Mouse (Mus musculus) retina, embryonic 14.5 days (tissue): ENCODE data around the gene Camta1.
"Not testable (repeated sequence)": the region's sequence is repeated elsewhere in the genome, so short reads cannot be mapped to it uniquely, and the experiment has no call there.

Experiments used
- DNase-seq: peaks from one replicate; pipeline ENCODE4 v3.0.0-alpha.2; 2015; ENCODE audit warnings: low spot score

Gene Camta1

DNA sequence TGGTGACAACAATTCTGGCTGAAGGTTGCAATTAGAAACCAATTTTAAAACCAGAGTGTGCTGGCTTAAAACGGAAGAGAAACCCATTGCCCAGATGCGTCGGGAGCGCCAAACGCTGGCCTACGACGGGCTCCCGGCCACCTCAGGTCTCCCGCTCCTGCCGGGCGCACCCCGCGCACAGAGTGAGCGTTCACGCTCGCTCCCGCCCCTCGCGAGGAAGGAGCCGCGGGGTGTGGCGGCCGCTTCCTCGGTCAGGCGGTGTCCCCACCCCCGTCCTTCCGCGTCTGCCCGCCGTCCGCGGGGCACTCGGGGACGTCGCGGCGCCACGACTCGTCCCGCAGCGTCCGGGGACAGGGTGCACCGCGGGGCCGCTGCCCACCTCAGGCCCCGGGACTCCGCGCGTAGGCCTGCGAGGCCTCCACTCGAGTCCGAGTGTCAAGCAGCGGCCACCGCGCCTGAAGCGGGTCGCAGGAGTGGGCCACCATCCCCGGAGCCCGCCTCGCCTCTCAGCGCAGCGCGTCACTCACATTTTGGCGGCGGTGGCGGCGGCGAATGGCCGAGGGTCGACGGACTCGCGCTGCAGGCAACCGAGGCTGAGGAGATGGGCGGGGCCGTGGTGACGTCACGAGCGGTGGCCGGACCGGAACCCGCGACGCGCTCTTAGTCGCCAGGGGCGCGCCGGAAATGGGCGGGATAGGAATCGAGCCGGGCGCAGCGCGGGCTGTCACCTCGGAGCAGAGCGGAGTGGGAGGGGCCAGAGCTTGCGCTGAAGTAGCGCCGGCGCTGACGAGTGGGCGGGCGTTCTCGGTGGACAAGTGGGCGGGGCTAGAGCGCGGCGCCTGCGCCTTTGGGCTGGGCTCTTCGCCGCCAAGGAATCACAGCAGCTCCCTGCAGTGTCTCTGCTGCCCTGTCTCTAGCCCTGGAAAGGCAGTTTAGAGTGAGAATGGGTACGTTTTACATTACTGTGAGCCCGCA, 804.0 kb downstream of the Camta1 start, which contains the start of gene Vamp3:
TSS of gene Vamp3 (minus strand) at position 617 of the 975 bp plus-strand sequence.
- DNase-seq = peak; percentile 100

DNA sequence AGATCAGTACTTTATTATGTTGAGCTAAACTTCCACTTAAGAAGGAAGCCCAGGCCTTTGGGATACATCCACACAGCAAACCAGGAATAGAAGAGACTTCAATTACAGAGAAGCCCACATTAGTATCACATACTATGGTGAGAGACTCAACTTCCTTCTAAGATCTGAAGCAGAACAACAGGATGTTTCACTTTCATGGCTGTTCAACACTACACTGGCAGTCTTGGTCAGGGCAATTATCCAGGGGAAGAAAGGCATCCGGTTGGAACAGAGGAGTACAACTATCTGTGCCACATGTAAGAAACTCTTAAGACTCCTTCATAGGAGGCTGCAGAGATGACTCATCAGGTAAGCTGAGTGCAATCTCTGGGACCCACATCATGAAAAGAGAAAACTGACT, 810.5 kb downstream of the Camta1 start:
- no peak for DNase-seq

DNA sequence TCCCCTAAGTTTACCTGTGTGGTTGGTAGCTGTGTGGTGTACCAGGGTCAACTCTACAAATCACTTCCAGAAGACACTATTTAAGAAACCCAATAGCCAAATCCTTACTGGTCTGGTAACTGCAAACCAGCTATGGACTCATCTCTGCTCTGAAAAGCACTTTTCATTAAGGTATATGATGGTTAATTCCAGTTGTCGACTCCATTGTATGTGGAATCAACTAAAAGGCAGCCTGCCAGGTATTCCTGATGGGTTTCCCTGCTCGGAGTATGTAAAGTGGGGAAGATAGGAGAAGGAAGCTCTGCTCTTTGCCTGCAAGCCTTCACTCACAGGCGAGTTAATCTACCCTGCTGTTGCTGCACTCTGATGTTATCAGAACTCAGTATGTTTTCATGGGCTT, 815.2 kb downstream of the Camta1 start:
- no peak for DNase-seq

DNA sequence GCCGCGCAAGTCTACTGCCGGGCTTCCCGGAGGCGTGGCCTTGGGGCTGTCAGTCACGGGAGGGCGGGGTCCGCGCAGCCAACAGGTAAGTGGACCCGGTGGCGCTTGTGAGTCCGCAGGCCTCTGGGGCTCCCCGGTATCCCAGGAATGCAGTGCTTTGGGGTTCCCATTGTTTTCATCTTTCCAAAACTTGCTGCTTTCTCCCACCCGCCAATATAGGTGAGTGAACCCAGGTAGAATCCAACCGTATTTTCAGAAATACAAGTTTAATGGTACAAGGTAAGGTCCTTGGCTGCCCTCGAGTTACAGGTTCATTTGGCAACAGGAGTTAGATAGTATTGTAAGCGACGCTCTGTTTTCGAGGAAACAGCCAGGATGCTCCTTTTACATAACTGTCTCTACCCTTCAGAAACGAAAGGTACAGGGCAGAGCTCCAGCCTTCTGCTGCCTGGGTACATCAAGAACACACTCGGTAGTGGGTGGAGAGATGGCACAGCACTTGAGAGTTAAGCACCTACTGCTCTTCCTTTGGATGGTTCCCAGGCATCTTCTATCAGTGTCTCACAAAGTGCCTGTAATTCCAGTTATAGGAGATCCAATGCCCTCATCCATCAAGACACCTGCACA, 816.6 kb downstream of the Camta1 start:
- DNase-seq = no peak

DNA sequence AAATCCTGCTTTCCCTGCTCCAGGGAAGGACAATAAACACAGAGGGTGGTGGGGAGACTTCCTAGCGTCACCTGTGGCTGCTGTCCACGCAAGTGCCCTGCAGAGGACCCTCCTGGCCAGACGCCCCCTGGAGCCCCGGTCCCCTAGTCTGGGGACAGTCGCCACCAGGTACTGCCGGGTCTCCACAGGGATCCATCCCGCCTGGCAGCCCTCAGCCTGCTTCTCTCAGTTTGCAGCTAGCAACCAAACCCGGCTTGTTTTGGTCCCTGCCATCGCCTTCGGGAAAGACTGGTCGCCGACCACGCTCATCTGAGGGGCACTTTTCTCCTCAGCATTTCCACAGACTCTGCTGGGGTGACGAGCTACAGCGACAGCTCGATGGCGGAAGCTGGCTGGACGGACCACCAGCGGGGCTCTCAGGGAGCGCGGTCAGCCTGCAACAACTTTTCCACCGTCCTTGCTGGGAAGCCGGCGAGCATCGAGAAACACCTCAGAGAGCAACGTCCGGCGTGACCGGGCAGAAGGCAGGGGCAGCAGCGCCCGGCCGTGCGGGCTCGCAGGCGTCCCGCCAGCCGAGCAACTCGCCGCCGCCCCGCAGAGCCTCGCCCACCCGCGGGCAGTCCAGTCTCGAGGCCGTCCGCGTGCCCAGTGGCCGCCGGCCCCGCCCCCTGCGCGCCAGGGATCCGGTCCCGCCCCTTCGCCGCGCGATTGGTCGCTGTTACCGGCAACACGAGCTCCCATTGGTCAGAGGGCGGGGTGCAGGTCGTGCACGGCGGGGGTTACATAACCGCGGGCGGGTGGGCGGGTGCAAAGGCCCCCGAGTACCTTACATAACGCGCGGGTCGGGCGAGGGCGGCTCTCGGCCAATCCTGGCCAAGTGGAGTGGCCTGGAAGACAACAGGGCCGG, 817.4 kb downstream of the Camta1 start, which contains the start of gene Per3:
TSS of gene Per3 (minus strand) at position 629 of the 907 bp plus-strand sequence.
- DNase-seq = peak; percentile 94

DNA sequence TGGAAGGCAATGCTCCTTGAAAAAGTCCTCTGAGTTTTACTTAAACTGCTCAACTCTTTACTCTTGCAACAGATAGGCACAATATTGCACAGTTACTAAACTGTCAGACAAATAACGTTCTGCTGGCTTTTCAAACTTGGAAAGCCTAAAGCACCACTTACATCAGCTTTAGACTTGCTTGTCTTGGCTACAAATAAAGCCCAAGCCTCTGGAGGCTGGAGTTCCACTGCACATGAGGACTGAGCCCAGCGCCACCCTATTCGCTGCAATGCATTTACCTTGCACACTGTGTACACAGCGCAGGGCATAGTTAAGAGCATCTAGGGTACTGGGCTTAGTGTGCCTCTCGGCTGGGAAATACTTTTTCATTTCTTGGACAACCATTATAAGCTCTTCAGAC, 818.4 kb downstream of the Camta1 start:
- peak; percentile 3 for DNase-seq

DNA sequence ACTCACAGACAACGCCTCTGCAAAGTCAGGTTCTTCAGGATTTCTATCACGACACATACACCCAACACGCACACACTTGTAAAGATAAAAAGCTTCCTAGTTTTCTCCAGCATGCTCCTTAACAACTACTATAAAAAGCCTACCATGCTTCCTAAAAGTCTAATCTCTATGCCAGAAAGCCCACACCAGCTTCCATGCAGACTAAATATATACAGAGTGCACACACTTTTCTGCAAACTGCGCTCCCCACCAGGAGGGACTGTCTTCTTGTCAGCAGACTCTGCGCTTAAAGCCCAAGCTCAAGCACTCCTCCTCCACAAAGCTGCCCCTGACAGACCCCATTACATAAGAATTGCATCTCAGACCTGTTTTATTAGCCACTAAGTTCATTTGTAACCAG, 820.2 kb downstream of the Camta1 start:
- DNase-seq = no peak

DNA sequence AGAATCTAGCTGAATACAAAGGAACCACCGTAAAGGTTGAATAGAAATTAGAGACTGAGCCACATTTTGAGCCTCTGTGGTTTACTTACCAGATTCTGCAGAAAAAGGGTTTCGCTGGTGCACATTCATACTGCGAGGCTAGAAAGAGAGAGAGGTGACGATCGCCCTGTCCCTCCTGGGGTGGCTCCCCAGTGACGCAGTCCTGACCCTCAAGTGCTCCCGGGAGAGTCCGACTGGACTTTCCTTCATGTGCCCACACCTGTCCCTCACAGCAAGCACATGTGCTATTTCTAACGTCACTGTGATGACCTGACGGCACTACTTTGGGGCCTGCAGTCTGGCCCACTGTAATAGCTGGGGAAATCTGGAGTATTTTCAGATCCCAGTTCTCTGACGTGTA, 823.9 kb downstream of the Camta1 start:
- DNase-seq = no peak

DNA sequence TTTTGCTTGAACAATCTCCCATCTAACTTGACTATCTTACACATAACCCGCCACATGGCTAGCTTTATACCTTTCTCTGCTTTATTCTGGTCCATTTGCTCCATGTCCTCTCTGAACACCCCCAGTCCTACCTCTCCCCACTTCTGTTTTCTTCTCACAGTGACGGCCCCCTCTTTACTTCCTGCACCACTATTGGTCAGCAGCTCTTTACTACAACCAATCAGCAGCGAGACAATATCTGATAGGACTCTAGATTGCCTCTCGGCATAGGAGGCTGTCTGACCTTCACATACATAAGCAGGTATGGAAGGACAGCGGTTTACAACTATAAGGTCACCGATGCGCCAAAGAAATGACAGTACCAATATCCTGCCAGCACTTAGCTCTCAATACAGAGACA, 825.2 kb downstream of the Camta1 start:
- no peak for DNase-seq

DNA sequence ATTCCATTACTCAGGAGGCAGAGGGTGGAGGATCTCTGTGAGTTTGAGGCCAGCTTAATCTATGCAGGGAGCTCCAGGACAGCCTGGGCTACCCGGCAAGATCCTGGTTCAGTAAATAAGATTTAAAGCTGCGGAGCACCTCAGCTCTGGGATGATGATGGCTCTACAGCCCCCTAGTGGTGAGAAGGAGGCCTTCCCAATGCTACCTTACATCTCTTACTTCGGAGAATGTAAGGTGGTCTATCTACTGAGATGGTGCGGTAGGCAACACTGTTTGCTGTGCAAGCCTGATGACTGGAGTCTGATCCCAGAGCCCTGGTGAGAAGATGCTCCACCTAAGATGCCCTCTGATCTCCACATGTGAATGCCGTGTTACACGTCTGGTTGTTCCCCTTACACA, 834.7 kb downstream of the Camta1 start:
- peak; percentile 78 for DNase-seq

DNA sequence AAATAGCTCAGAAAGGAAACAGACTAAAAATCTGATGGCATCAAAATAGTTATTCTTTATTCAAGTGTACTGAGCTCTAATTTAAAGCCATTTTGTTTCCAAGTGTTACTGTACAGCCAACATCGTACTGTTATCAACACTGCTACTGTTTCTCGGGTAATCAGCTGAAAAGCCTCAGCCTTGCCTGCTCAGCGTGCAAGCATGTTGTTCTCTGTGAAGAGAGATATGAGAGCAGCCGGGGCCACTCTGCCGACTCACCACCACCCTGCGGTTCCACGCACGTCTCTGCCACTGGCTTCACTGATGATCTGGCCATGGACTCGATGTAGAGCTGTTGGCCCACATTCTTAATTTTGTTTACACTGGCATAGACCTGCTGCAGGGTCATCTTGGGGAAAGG, 837.5 kb downstream of the Camta1 start:
- no peak for DNase-seq

DNA sequence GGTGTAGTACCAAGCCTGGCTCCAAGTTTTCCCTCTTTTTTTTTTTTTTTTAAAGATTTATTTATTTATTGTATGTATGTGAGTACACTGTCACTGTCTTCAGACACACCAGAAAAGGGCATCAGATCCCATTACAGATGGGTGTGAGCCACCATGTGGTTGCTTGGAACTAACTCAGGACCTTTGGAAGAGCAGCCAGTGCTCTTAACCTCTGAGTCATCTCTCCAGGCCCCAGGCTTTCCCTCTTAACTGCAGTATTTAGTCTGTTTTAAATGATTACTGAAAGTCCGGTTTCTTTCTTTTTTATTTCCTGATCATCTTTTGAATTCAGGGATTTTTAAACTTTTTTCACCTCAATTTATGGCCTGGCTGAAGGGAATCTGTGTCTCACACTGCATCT, 844.3 kb downstream of the Camta1 start:
- not testable (repeated sequence) for DNase-seq

DNA sequence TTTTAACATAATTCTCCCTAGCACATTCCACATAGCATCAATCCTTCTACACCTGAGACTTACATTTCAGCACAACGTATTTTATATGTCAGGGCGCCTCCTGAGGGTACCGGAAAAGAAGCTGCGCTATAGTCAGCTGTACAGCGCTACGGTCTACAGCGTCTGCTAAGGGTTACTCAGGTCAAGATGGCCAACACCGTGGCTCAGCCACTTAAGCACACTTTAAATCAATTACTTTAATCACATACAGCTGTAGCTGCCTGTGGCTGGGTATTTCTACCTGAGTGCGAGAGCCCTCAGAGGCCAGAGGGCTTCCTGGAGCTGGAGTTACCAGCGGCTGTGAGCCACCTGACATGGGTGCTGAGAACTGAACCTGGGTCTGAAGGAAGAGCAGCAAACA, 845.7 kb downstream of the Camta1 start:
- no peak for DNase-seq

DNA sequence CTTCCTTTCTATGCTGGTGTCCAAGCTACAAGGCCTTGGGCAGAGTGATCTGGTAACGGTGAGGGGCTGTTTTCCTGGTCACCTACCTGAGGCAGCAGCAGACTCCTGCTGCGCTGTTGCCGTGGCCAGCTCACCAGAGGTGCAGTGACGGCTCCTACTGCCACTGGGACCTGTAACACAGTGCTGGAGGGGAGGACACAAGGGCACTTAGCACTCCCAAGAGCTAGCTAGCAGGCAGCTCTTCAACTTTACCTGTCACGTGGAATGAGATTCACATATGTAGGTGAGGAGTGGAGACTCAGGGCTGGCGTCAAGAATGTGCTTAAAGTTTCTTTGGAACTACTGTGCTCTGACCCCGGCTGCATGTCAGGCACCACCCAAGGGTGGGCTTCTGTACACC, 851.4 kb downstream of the Camta1 start:
- DNase-seq = no peak

DNA sequence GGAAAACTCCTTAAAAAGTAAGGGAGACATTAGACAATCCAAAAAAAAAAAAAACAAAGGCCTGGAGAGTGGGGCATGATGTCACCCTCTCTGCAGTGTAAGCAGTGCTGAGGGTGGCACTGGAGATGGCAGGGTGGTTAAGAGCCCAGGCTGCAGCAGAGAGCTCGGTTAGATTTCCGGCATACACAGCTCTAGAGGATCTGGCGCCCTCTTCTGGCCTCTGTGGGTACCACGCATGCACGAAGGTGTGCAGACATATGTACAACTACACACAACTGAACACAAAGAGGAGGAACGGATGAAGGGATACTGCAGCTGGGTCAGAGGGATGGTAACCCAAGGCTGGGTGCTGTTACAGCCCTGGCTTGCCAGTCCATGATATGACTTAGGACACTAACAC, 854.7 kb downstream of the Camta1 start:
- peak; percentile 37 for DNase-seq

DNA sequence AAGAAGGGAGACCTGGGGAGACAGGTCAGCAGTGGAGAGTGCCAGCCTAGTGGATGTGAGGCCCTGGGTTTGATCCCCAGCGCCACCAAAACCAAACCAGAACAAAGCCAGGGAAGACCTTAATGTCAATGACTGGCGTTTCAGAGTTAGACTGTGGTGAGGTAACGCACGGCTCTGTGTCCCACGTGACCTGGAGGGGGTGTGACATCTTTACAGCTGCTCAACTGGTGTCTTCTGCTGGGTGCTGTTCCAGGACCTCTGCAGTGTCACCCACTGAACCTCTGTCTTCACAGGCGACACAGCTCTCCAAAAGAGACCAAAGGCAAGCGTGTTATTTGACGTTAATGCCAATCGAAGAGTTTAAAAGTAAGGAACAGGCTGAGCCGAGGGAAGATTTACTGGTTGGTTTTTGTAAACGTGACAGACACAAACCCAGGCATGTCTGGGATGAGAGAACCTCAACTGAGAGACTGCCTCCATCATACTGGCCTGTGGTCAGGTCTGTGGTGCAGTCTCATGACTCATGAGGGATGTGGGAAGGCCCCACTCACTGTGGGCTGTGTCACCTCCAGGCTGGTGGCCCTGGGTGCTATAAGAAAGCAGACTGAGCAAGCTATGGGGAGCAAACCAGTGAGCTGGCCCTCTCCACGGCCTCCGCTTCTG, 855.9 kb downstream of the Camta1 start:
- DNase-seq = no peak

DNA sequence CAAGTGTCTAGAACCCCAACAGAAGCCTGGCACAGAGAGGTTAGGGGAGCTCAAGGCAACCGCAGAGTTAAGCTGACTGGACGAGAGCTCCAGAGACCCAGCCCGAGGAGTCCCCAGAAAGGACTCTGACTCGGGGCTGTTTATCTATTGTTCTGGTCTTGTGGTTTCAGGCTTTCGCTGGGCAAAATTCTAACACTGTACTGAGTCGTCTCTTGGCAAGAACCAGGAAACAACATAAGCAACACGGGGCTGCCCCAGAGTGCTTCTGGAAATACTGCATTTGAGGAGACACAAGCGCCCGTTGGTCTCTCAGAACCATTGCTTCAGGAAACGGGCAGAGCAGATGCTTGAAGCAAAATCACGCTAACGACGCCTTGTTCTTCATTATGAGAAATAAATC, 860.3 kb downstream of the Camta1 start:
- DNase-seq = no peak

DNA sequence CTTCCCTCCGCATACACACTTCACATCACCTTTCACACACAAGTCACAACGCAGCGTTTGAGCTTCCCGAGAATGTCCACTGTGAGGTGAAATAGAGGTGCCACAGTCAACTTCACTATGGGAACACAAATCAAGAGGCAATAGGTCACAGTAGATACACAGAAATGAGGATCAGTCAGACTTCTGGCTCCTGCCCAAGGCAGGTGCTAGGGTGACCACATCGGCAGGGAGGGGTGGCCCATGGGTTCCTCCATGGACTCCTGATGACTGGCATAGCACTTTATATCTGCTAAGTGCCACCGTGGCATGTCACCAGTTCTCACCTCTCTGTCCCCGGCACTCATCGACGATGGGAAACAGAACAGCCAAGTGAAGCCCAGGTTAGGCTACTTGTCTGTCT, 863.0 kb downstream of the Camta1 start:
- DNase-seq = no peak

DNA sequence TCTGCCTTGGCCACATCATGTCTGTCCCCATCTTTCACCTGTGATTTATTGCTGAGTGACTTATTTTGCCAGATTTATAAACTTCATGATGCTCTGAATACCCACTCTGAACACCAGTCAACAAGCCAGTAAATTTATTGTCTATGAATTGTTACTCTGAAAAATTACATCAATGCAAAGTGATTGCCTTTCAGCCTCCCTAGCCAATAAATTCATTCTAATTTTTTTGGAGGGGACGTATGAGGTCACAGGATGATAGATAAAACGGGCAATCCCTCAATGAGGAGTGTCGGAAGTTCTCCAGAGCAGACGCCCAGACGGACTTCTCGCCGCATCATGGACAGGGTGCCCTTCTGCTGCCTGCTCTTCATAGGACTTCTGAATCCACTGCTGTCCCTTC, 864.9 kb downstream of the Camta1 start, which contains the start of gene Uts2:
TSS of gene Uts2 (plus strand) at position 301 of the 400 bp plus-strand sequence.
- DNase-seq = no peak

DNA sequence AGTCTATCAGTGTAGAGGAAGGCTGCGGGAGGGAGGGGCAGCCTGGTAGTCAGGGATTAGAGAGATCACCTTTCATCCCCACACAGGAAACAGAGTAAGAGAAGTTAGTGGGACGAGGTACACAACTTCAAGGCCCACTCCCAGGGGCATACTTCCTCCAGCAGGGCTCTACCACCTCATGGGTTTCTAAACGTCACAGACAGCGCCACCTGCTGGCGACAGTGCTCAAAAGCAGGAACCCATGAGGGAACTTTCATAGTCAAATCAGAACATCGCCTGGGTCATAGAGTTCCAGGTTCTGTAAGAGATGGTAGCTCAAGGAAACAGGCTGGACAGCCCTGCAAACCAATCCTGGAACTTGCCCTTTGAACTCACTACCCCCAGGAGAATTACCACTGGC, 871.5 kb downstream of the Camta1 start:
- peak; percentile 46 for DNase-seq

DNA sequence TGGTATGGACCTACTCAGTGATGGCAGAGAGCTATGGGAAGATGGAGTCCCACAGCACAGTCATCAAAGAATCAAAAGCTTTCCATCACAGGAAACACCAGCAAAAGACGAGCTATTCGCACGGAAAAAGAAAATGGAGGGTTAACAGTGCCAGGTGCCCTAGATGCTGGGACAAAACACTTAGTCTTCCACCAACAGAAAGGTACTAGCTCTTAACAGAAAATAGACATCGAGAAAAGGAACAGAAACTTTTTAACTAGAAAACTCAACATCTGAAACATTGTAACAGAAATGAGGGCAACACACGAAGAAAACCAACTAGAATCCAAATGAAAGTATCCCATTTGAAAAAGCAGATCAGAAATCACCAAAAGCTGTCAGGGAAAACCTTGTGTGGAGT, 881.5 kb downstream of the Camta1 start:
- no peak for DNase-seq

DNA sequence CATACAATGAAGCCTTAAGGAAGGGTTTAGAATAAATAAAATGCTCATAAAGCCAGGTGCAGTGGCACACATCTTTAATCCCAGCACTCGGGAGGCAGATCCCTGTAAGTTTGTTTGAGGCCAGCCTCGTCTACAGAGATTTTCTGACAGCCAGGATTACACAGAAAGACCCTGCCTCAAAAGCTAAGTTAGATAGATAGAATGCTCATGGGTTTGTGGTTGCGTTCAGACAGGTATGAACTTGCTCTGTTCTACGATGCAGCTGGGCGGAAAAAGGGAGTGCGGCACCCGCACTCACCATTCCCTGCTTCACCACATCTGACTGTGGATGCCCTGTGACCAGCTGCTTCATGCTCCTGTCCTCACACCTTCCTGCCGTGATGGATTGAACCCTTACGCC, 882.2 kb downstream of the Camta1 start:
- DNase-seq = no peak
